ENCODE assay signal across 12 mouse cellular contexts in the genomic region with DNA sequence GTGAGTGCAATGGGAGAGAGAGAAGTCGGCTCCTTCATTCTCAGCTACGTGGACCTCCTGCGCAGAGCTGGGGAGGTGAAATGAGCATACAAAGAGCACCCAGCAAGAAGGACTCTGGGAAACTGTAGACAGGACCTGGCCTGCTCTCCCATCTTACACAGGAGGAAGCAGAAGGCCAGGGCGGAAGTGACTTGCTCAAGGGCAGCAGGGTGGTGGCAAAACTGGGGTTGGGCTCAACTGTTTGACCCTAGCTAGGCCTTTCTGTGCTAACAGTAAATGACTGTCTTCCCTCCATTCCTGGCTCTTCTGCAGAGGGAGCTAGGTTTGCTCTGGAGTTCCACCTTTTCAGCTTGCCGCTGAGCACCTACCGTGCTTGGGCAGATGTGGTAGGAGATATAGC. TPM values are rescaled to one million over a fixed set of nuclear protein-coding genes. Genes with fewer than 3 reads are reported as not detected.
DNase-seq lines count a peak whose midpoint lies in the region; ATAC-seq lines count a peak whose summit lies in the region.
"Had no signal": no experiment of that assay in that cellular context is flagged by ENCODE, and none has a peak within 500 bp of the region (broad histone marks: within the 10 kb centered on the region; RNA-seq: fewer than 3 reads in every experiment).

No protein-coding gene starts in this region.

- H3K4me3 ChIP-seq in heart, embryonic 16.5 days (ENCODE audit: low read length): no peak overlapping the region
- H3K4me3 ChIP-seq in embryonic facial prominence, embryonic 10.5 days: no peak overlapping the region
- no peak overlapping the region for H3K4me3 ChIP-seq in liver, embryonic 15.5 days (replicated peaks)
- H3K4me3 ChIP-seq: hindbrain, embryonic 13.5 days; limb, embryonic 13.5 days had no signal

- peaks cover 47% of the 10 kb centered on the region for H3K4me1 ChIP-seq in heart, embryonic 16.5 days (ENCODE audit: control insufficient read depth, insufficient read depth, low read length)
- peaks cover 49% of the 10 kb centered on the region for H3K4me1 ChIP-seq in embryonic facial prominence, embryonic 10.5 days
- H3K4me1 ChIP-seq in liver, embryonic 15.5 days (replicated peaks): peaks cover 62% of the 10 kb centered on the region

- H3K9ac ChIP-seq in heart, embryonic 16.5 days (ENCODE audit: low read length): no peak overlapping the region
- peak overlapping the region; percentile 2; the same call in 1 of the 2 replicates for H3K9ac ChIP-seq in liver, embryonic 15.5 days
- H3K9ac ChIP-seq: hindbrain, embryonic 13.5 days had no signal

- no peak for DNase-seq in heart, postnatal 4 days
- DNase-seq in 416B (ENCODE audit: low read depth): peak; percentile 73
- DNase-seq in embryonic facial prominence, embryonic 10.5 days (ENCODE audit: low spot score): no peak
- no peak for DNase-seq in testis, postnatal 14 days (ENCODE audit: low spot score)
- DNase-seq in frontal cortex, adult 2 months (ENCODE audit: extremely low spot score in 1 of 2, low spot score in 1 of 2): no peak
- DNase-seq: embryo, embryonic 11 days; thymus, adult 18-20 months had no signal

- no peaks in the 10 kb centered on the region for H3K36me3 ChIP-seq in heart, embryonic 16.5 days (ENCODE audit: control insufficient read depth, insufficient read depth)
- peaks cover 6% of the 10 kb centered on the region for H3K36me3 ChIP-seq in embryonic facial prominence, embryonic 10.5 days (replicated peaks)
- peaks cover 9% of the 10 kb centered on the region; the same call in 1 of the 2 replicates for H3K36me3 ChIP-seq in liver, embryonic 15.5 days (replicated peaks)
- H3K36me3 ChIP-seq: hindbrain, embryonic 13.5 days; limb, embryonic 13.5 days had no signal

- no peaks in the 10 kb centered on the region for H3K27me3 ChIP-seq in heart, embryonic 16.5 days (ENCODE audit: control insufficient read depth, insufficient read depth, low read length)
- H3K27me3 ChIP-seq in embryonic facial prominence, embryonic 10.5 days (replicated peaks; ENCODE audit: low read depth, poor library complexity, severe bottlenecking): no peaks in the 10 kb centered on the region
- H3K27me3 ChIP-seq in liver, embryonic 15.5 days: no peaks in the 10 kb centered on the region
- H3K27me3 ChIP-seq: hindbrain, embryonic 13.5 days; limb, embryonic 13.5 days had no signal

- H3K4me2 ChIP-seq in heart, embryonic 16.5 days (ENCODE audit: low read depth, low read length): no peak overlapping the region
- peak overlapping the region; percentile 37 for H3K4me2 ChIP-seq in liver, embryonic 15.5 days
- H3K4me2 ChIP-seq: hindbrain, embryonic 13.5 days; limb, embryonic 13.5 days had no signal

- 79% methylated on average over 6 of the region's 6 CpGs for WGBS in heart, embryonic 16.5 days
- WGBS in embryonic facial prominence, embryonic 10.5 days: 90% methylated on average over 6 of the region's 6 CpGs
- WGBS in liver, embryonic 15.5 days (ENCODE audit: insufficient replicate concordance): 47% methylated on average over 6 of the region's 6 CpGs

- ATAC-seq in heart, embryonic 16.5 days (replicated peaks; ENCODE audit: extremely low read depth, insufficient read depth, low FRiP score): no peak
- ATAC-seq in liver, embryonic 15.5 days (ENCODE audit: insufficient read depth): no peak
- ATAC-seq in inflammation-experienced regulatory T-cells, adult 6 months: no peak

- H3K27ac ChIP-seq in heart, embryonic 16.5 days (ENCODE audit: low read length): peak overlapping the region; percentile 58
- H3K27ac ChIP-seq in embryonic facial prominence, embryonic 10.5 days (replicated peaks): peak overlapping the region; percentile 20; the same call in 1 of the 2 replicates
- peak overlapping the region; percentile 76 for H3K27ac ChIP-seq in liver, embryonic 15.5 days (replicated peaks)
- H3K27ac ChIP-seq: hindbrain, embryonic 13.5 days; limb, embryonic 13.5 days had no signal

- H3K9me3 ChIP-seq in heart, embryonic 16.5 days (replicated peaks; ENCODE audit: control insufficient read depth, low read length): no peaks in the 10 kb centered on the region
- H3K9me3 ChIP-seq in embryonic facial prominence, embryonic 10.5 days: no peaks in the 10 kb centered on the region
- H3K9me3 ChIP-seq in liver, embryonic 15.5 days (replicated peaks): no peaks in the 10 kb centered on the region
- H3K9me3 ChIP-seq: hindbrain, embryonic 13.5 days; limb, embryonic 13.5 days had no signal

RNA-seq across cellular contexts. Expression of a gene that starts 21.1 kb away (rescaled TPM):
- 7.2 and 8.1 TPM in 2 replicates for polyA plus RNA-seq in heart, embryonic 16.5 days (2015; fragmentation: Nextera tagmentation; extraction: Ambion mirVana)
- 10 to 100 TPM; 21.1 to 24.4 TPM for total RNA-seq in heart, postnatal 4 days (2021)
- 8.6 and 9.0 TPM in 2 replicates for polyA plus RNA-seq in embryonic facial prominence, embryonic 10.5 days (2016; fragmentation: Nextera tagmentation; extraction: Ambion mirVana)
- polyA plus RNA-seq in liver, embryonic 15.5 days (2015; fragmentation: Nextera tagmentation; extraction: Ambion mirVana): 2.9 and 3.0 TPM in 2 replicates
- 10 to 100 TPM; 13.1 to 14.8 (median 13.3) TPM for polyA plus RNA-seq in inflammation-experienced regulatory T-cells, adult 6 months (2017; shearing (Covaris generic))
- 43.5 and 43.9 TPM in 2 replicates for polyA plus RNA-seq in frontal cortex, adult 2 months (2012; rRNA removed)

RNA-seq across cellular contexts. Expression of a gene that starts 37.3 kb away (rescaled TPM):
- 13.5 and 13.7 TPM in 2 replicates for polyA plus RNA-seq in heart, embryonic 16.5 days (2015; fragmentation: Nextera tagmentation; extraction: Ambion mirVana)
- total RNA-seq in heart, postnatal 4 days (2021): 10 to 100 TPM; 46.9 to 47.9 TPM
- polyA plus RNA-seq in embryonic facial prominence, embryonic 10.5 days (2016; fragmentation: Nextera tagmentation; extraction: Ambion mirVana): 17.2 and 17.7 TPM in 2 replicates
- polyA plus RNA-seq in liver, embryonic 15.5 days (2015; fragmentation: Nextera tagmentation; extraction: Ambion mirVana): 8.1 and 8.5 TPM in 2 replicates
- 10 to 100 TPM in 1 of 3 experiments, 1 to 10 TPM in 2; 5.0 to 10.2 (median 8.8) TPM for polyA plus RNA-seq in inflammation-experienced regulatory T-cells, adult 6 months (2017; shearing (Covaris generic))
- 43.0 and 46.2 TPM in 2 replicates for polyA plus RNA-seq in frontal cortex, adult 2 months (2012; rRNA removed)

Comparison
In these comparisons a context has a peak if more than half of its experiments do, and no peak if none do; other contexts are left out.
1. H3K27ac ChIP-seq: peak in every context shown above with its lines; median percentile 76 in liver, embryonic 15.5 days; 58 in heart, embryonic 16.5 days; 20 in embryonic facial prominence, embryonic 10.5 days.